9 mouse cellular contexts compared by ENCODE assay signal in genomic region chr11:120065291-120065690, GRCm38 (mm10). TPM values are rescaled to one million over a fixed set of nuclear protein-coding genes. Genes with fewer than 3 reads are reported as not detected.
A peak's percentile ranks its signal among the peaks of the same experiment; 100 is the strongest.
DNase-seq lines count a peak whose midpoint lies in the region; ATAC-seq and TF ChIP-seq lines count a peak whose summit lies in the region.
"Had no signal": no experiment of that assay in that cellular context is flagged by ENCODE, and none has a peak within 500 bp of the region (broad histone marks: within the 10 kb centered on the region; RNA-seq: fewer than 3 reads in every experiment).

No protein-coding gene starts in this region.

- peaks cover 7% of the 10 kb centered on the region for H3K4me1 ChIP-seq in G1E (ENCODE audit: insufficient read depth, low read depth, low read length)
- H3K4me1 ChIP-seq in heart, embryonic 13.5 days = peaks cover 12% of the 10 kb centered on the region
- no peaks in the 10 kb centered on the region for H3K4me1 ChIP-seq in midbrain, embryonic 14.5 days (ENCODE audit: control insufficient read depth, insufficient read depth, low read length)
- H3K4me1 ChIP-seq: midbrain, embryonic 12.5 days had no signal

- 27% methylated on average over 10 of the region's 10 CpGs for WGBS in heart, embryonic 13.5 days
- WGBS in midbrain, embryonic 14.5 days = 30% methylated on average over 10 of the region's 10 CpGs

- H3K9me3 ChIP-seq in G1E (replicated peaks) = no peaks in the 10 kb centered on the region
- H3K9me3 ChIP-seq in heart, embryonic 13.5 days = no peaks in the 10 kb centered on the region
- no peaks in the 10 kb centered on the region for H3K9me3 ChIP-seq in midbrain, embryonic 14.5 days (ENCODE audit: control insufficient read depth, low read length)
- H3K9me3 ChIP-seq: midbrain, embryonic 12.5 days had no signal

- H3K9ac ChIP-seq in heart, embryonic 13.5 days = peak overlapping the region; percentile 37
- no peak overlapping the region for H3K9ac ChIP-seq in midbrain, embryonic 14.5 days (replicated peaks; ENCODE audit: low read length)
- H3K9ac ChIP-seq: midbrain, embryonic 12.5 days had no signal

- no peak for ATAC-seq in G1E (ENCODE audit: extremely low read depth, insufficient number of reproducible peaks, low FRiP score, poor library complexity, severe bottlenecking)
- ATAC-seq in heart, embryonic 13.5 days (ENCODE audit: extremely low read depth, insufficient number of reproducible peaks, low FRiP score, low TSS enrichment) = no peak; the same call in 1 of the 2 replicates
- no peak for ATAC-seq in midbrain, embryonic 14.5 days (ENCODE audit: low FRiP score, low TSS enrichment)

- peaks cover 12% of the 10 kb centered on the region for H3K27me3 ChIP-seq in G1E (ENCODE audit: insufficient read depth, low read length)
- H3K27me3 ChIP-seq in heart, embryonic 13.5 days (replicated peaks) = no peaks in the 10 kb centered on the region
- H3K27me3 ChIP-seq in midbrain, embryonic 14.5 days (ENCODE audit: control insufficient read depth, insufficient read depth, low read length) = no peaks in the 10 kb centered on the region
- H3K27me3 ChIP-seq: midbrain, embryonic 12.5 days had no signal

- H3K4me2 ChIP-seq in heart, embryonic 13.5 days = peak overlapping the region; percentile 48
- H3K4me2 ChIP-seq in midbrain, embryonic 14.5 days (ENCODE audit: low read length) = no peak overlapping the region
- H3K4me2 ChIP-seq: midbrain, embryonic 12.5 days had no signal

- H3K4me3 ChIP-seq in G1E (ENCODE audit: low read depth, low read length) = no peak overlapping the region
- peak overlapping the region; percentile 14 for H3K4me3 ChIP-seq in heart, embryonic 13.5 days
- no peak overlapping the region for H3K4me3 ChIP-seq in midbrain, embryonic 14.5 days (replicated peaks; ENCODE audit: low read depth, low read length)
- H3K4me3 ChIP-seq: midbrain, embryonic 12.5 days had no signal

- H3K36me3 ChIP-seq in G1E (replicated peaks) = peaks cover 66% of the 10 kb centered on the region
- peaks cover 67% of the 10 kb centered on the region for H3K36me3 ChIP-seq in heart, embryonic 13.5 days
- H3K36me3 ChIP-seq in midbrain, embryonic 14.5 days (ENCODE audit: control insufficient read depth, insufficient read depth, low read length) = peaks cover 70% of the 10 kb centered on the region

- H3K27ac ChIP-seq in heart, embryonic 13.5 days (replicated peaks) = peak overlapping the region; percentile 40
- no peak overlapping the region for H3K27ac ChIP-seq in midbrain, embryonic 14.5 days (replicated peaks; ENCODE audit: low read depth, low read length)
- H3K27ac ChIP-seq: midbrain, embryonic 12.5 days had no signal

- peak; percentile 53; the same call in 1 of the 2 replicates for TF ChIP-seq CTCF in G1E (IDR thresholded peaks at IDR 0.05; ENCODE audit: low read depth, low read length)

- DNase-seq in layer of hippocampus, adult 11-12 months (ENCODE audit: low spot score) = peak; percentile 62
- DNase-seq in layer of hippocampus, postnatal 14 days (ENCODE audit: low spot score in 2 of 2) = no peak
- peak; percentile 54 for DNase-seq in G1E (ENCODE audit: low spot score)
- DNase-seq in cerebellum, postnatal 14 days = peak; percentile 77 to 86
- peak; percentile 85 to 89 for DNase-seq in kidney, postnatal 4 days
- peak; percentile 73 for DNase-seq in midbrain, embryonic 14.5 days
- DNase-seq in thymus, postnatal 0 days (ENCODE audit: low spot score) = peak; percentile 71

RNA-seq across cellular contexts. Expression of gene Aatk, which starts 18.3 kb away (rescaled TPM):
- total RNA-seq in layer of hippocampus, postnatal 14 days (2021) = 100 to 1,000 TPM; 193 to 202 TPM
- total RNA-seq in G1E (2014; fragmentation: Nextera tagmentation) (not detected in 2 replicates), G1E (2017) (0.35 and 0.38 TPM in 2 replicates)
- polyA plus RNA-seq in G1E (2012) = not detected in 2 replicates
- polyA plus RNA-seq in heart, embryonic 13.5 days (2015; fragmentation: Nextera tagmentation; extraction: Ambion mirVana) = 0.33 and 0.55 TPM in 2 replicates
- 34.6 and 36.1 TPM in 2 replicates for polyA plus RNA-seq in midbrain, embryonic 14.5 days (2014; fragmentation: Nextera tagmentation; extraction: Ambion mirVana)
- 0.21 and 0.31 TPM in 2 replicates for polyA plus RNA-seq in thymus, postnatal 0 days (2015; fragmentation: Nextera tagmentation; extraction: Ambion mirVana)

RNA-seq across cellular contexts. Expression of gene Cep131, which starts 21.3 kb away (rescaled TPM):
- total RNA-seq in layer of hippocampus, postnatal 14 days (2021) = 10 to 100 TPM; 43.9 to 44.9 TPM
- total RNA-seq in G1E (2014; fragmentation: Nextera tagmentation) (6.1 and 10.4 TPM in 2 replicates), G1E (2017) (7.9 and 8.8 TPM in 2 replicates)
- polyA plus RNA-seq in G1E (2012) = 26.2 and 30.1 TPM in 2 replicates
- polyA plus RNA-seq in heart, embryonic 13.5 days (2015; fragmentation: Nextera tagmentation; extraction: Ambion mirVana) = 13.4 and 13.8 TPM in 2 replicates
- 27.6 and 31.9 TPM in 2 replicates for polyA plus RNA-seq in midbrain, embryonic 14.5 days (2014; fragmentation: Nextera tagmentation; extraction: Ambion mirVana)
- 9.5 and 11.2 TPM in 2 replicates for polyA plus RNA-seq in thymus, postnatal 0 days (2015; fragmentation: Nextera tagmentation; extraction: Ambion mirVana)

RNA-seq across cellular contexts. Expression of gene Tepsin, which starts 33.2 kb away (rescaled TPM):
- 10 to 100 TPM; 17.2 to 18.0 TPM for total RNA-seq in layer of hippocampus, postnatal 14 days (2021)
- total RNA-seq in G1E (2014; fragmentation: Nextera tagmentation) (13.1 and 14.2 TPM in 2 replicates), G1E (2017) (12.1 and 15.7 TPM in 2 replicates)
- polyA plus RNA-seq in G1E (2012) = 24.2 and 24.3 TPM in 2 replicates
- 13.0 and 13.5 TPM in 2 replicates for polyA plus RNA-seq in heart, embryonic 13.5 days (2015; fragmentation: Nextera tagmentation; extraction: Ambion mirVana)
- polyA plus RNA-seq in midbrain, embryonic 14.5 days (2014; fragmentation: Nextera tagmentation; extraction: Ambion mirVana) = 15.9 and 18.0 TPM in 2 replicates
- polyA plus RNA-seq in thymus, postnatal 0 days (2015; fragmentation: Nextera tagmentation; extraction: Ambion mirVana) = 12.3 and 13.2 TPM in 2 replicates

RNA-seq across cellular contexts. Expression of gene Ndufaf8, which starts 33.4 kb away (rescaled TPM):
- total RNA-seq in layer of hippocampus, postnatal 14 days (2021) = 10 to 100 TPM; 34.9 to 38.0 TPM
- total RNA-seq in G1E (2014; fragmentation: Nextera tagmentation) = 10.4 and 11.1 TPM in 2 replicates
- 15.1 and 20.3 TPM in 2 replicates for total RNA-seq in G1E (2017)
- 60.0 and 78.2 TPM in 2 replicates for polyA plus RNA-seq in G1E (2012)
- polyA plus RNA-seq in heart, embryonic 13.5 days (2015; fragmentation: Nextera tagmentation; extraction: Ambion mirVana) = 81.1 and 95.7 TPM in 2 replicates
- polyA plus RNA-seq in midbrain, embryonic 14.5 days (2014; fragmentation: Nextera tagmentation; extraction: Ambion mirVana) = 61.2 and 61.3 TPM in 2 replicates
- polyA plus RNA-seq in thymus, postnatal 0 days (2015; fragmentation: Nextera tagmentation; extraction: Ambion mirVana) = 112 and 121 TPM in 2 replicates

Comparison
In these comparisons a context has a peak if more than half of its experiments do, and no peak if none do; other contexts are left out.
1. DNase-seq: peak in layer of hippocampus, adult 11-12 months (single experiment), G1E (single experiment), cerebellum, postnatal 14 days (2 of 2), kidney, postnatal 4 days (2 of 2), midbrain, embryonic 14.5 days (single experiment) and thymus, postnatal 0 days (single experiment); none in layer of hippocampus, postnatal 14 days (0 of 2).
2. RNA of gene Aatk, which starts 18.3 kb away (polyA plus RNA-seq): 34.6 to 36.1 TPM in midbrain, embryonic 14.5 days; 0.33 to 0.55 TPM in heart, embryonic 13.5 days, 0.21 to 0.31 TPM in thymus, postnatal 0 days and not detected in G1E; every median in the first group is over 10 times any median in the second.